Mouse (Mus musculus) liver, embryonic 14.5 days (tissue): Measurements from ENCODE around the gene Clint1.

Source experiments
- CTCF ChIP-seq: IDR thresholded peaks from 2 replicates; pipeline ENCODE4 v1.5.1; 2016; ENCODE audit warnings: antibody characterized with exemption, low read depth, control low read depth
- EP300 ChIP-seq: IDR thresholded peaks from 2 replicates; pipeline ENCODE4 v1.6.1; 2016; ENCODE audit warnings: antibody characterized with exemption, low read depth

DNA sequence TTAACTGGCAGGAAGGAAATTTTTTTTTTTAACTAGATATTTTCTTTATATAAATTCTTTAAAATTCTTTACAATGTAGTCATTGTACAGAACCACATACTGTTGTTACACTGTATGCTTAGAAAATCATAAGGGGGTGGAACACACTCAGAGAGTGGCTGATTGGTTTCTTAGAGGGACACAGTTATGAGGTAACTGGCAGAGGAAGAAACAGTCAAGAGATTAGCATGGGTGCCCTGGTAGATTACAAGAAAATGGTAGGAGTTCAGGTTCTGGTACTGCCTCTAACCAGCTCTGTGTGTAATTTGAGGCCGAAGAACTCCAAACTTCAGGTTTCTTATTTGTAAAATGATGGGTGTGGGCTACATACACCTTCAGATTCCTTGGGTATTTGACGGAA is 2.1 kb downstream of the Clint1 start:
- TF ChIP-seq CTCF (no peak), EP300 (no peak)
